Mouse (Mus musculus) forebrain, embryonic 10.5 days (tissue): Measurements from ENCODE around the gene Smg6. TPM values are rescaled to one million over a fixed set of nuclear protein-coding genes. Genes with fewer than 3 reads are reported as not detected.

Source experiments
- DNase-seq: peaks from one replicate; pipeline ENCODE4 v3.0.0-alpha.2; 2017; ENCODE audit warnings: low spot score; ENCODE audit errors: extremely low spot score
- H3K27ac ChIP-seq: fragments of 300-500 bp; sonication (generic); 2 replicates; pipeline ENCODE4 v1.5.1; 2016; ENCODE audit warnings: mild to moderate bottlenecking
- H3K27me3 ChIP-seq: fragments of 300-500 bp; sonication (generic); 2 replicates; pipeline ENCODE4 v1.6.1; 2016; ENCODE audit warnings: mild to moderate bottlenecking; ENCODE audit not compliant: poor library complexity, severe bottlenecking
- H3K36me3 ChIP-seq: fragments of 300-500 bp; sonication (generic); replicated peaks from 2 replicates; pipeline ENCODE4 v1.6.1; 2016; ENCODE audit warnings: mild to moderate bottlenecking, moderate library complexity
- H3K4me1 ChIP-seq: fragments of 300-500 bp; sonication (generic); 2 replicates; pipeline ENCODE4 v1.6.1; 2016
- H3K4me3 ChIP-seq: fragments of 300-500 bp; sonication (generic); 2 replicates; pipeline ENCODE4 v1.5.1; 2016; ENCODE audit warnings: mild to moderate bottlenecking, moderate library complexity
- H3K9me3 ChIP-seq: fragments of 300-500 bp; sonication (generic); 2 replicates; pipeline ENCODE4 v1.6.1; 2016; ENCODE audit warnings: mild to moderate bottlenecking, moderate library complexity
- WGBS: fragments of 180-500 bp; shearing (Covaris S2); methylation state at CpG from one replicate; pipeline ENCODE4 v1.1.7; 2016; 5-methylcytosine and 5-hydroxymethylcytosine counted together
- polyA plus RNA-seq: library from polyadenylated mRNA; unstranded; fragments of >200 nt; fragmentation: Nextera tagmentation; extraction: Ambion mirVana; gene quantifications from 2 replicates; pipeline ENCODE4 v1.2.1, GENCODE M21; 2016

The Smg6 gene
- polyA plus RNA-seq, 1 experiment from 2014 or later: 18.5 TPM

DNA sequence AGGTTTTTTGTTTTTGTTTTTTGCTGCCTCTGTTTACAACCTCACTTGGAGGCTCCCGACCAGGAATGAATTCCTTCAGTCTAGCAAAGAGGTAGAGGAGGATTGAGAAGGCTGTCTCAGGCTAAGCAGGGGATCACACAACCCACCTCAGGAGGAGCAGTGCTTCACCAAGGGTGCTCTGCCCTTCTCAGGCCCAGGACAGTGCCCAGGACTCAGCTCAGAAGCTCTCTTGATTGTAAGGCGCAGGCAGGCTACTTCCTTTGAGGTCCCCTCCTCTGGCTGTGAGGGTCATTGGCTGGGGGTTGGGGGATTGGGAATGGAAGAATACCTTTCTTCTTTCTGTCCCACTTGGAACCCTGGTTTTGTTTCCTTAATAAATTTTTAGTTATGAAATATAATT, 238.4 kb downstream of the Smg6 start:
- no peaks in the 10 kb centered on the region for H3K9me3 ChIP-seq
- peaks cover 69% of the 10 kb centered on the region for H3K27me3 ChIP-seq
- no peak for DNase-seq
- peaks cover 48% of the 10 kb centered on the region for H3K36me3 ChIP-seq
- WGBS: 82% methylated on average over 2 of the region's 2 CpGs
- no peak overlapping the region for H3K4me3 ChIP-seq
- H3K27ac ChIP-seq: no peak overlapping the region
- peaks cover 45% of the 10 kb centered on the region for H3K4me1 ChIP-seq

DNA sequence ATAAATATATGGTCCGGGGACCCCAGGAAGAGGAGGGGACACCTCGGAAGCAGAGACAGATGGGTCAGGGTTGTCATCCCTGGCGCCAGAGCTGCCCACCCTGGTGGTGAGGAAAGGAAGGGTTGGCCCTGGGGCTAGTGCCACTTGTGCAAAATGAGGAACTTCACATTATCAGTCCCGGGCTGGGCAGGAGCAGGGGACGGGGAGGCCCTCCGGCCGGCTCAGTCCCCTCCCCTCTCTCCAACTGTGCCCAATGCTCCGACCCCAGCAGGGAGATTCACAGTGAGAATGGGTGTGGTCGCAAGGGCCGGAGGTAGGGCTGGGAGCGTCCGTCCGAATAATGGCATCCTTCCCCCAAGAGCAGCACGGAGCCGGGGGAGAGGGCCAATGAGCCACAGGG, 239.1 kb downstream of the Smg6 start:
- H3K27ac ChIP-seq: no peak overlapping the region
- peaks cover 52% of the 10 kb centered on the region for H3K4me1 ChIP-seq
- 17% methylated on average over 15 of the region's 15 CpGs for WGBS
- H3K9me3 ChIP-seq: no peaks in the 10 kb centered on the region
- DNase-seq: no peak
- H3K4me3 ChIP-seq: peak overlapping the region; percentile 57; the same call in 1 of the 2 replicates
- H3K27me3 ChIP-seq: peaks cover 76% of the 10 kb centered on the region
- H3K36me3 ChIP-seq: peaks cover 41% of the 10 kb centered on the region

DNA sequence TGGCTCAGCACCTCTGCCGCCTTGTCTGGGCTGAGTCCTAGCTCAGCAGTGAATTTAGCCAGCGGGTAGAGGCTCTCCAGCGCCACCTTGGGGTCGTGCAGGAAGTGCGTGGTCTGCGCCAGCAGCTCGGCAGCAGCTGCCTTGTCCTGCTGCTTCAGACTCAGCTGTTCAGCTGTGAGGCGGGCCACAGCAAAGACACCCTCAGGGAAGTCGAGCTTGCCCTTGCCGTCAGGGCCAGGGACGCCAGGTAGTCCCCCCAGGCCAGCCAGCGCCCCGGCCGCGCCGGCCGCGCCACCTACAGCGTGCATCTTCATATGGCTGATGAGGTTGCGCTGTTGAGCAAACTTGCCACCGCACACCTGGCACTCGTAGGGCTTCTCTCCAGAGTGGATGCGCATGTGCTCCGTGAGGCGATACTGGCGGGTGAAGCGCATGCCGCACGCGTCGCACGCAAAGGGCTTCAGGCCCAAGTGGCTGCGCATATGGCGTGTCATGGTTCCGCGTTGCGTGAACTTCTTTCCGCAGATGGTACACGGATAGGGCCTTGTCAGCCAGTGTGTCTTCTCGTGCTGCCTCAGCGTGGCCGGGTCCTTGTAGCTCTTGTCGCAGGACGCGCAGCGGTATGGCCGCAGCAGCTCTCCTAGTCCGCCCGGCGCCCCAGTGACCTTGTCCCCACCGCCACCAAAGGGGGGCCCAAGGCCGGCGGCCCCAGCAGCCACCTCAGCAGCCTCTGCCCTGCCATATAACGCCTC, 240.0 kb downstream of the Smg6 start:
- Histone ChIP-seq H3K27me3 (peaks cover 85% of the 10 kb centered on the region), H3K9me3 (no peaks in the 10 kb centered on the region), H3K4me3 (peak overlapping the region; percentile 57), H3K27ac (0 out of 2 replicates have a peak overlapping the region, but pooled peaks have one; percentile 4), H3K4me1 (peaks cover 61% of the 10 kb centered on the region), H3K36me3 (peaks cover 32% of the 10 kb centered on the region)
- DNase-seq: peak; percentile 55
- WGBS: 3% methylated on average over 54 of the region's 54 CpGs

DNA sequence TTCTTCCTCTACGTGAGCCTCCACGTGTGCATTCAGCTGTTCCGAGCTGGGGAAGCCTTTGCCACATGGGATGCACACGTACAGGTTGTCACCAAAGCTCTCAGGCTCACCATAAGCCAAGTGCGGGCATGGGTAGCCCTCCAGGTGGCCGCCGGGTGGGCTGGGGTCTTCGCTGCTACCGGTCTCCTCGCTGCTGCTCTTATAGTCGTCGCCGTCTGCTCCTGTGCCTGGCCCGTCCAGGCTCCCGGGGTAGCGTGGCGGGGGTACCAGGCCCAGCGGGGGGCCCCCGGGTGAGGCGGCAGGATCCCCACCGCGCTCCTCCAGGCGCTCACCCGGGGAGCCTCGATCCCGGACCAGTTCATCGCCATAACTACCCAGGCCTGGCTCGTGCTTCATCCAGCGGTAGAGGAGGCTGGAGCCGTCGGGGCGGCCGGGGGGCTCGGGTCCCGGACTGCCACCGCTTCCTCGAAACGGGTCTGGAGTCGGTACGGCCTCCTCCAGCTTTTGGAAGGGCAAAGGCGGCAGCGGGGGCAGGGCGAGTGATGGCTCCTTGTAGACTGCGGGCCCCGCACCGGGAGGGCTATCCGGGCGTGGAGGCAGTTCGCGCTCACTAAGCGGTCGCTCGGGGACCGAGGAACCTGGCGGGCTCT, 240.7 kb downstream of the Smg6 start:
- Histone ChIP-seq H3K9me3 (no peaks in the 10 kb centered on the region), H3K4me1 (peaks cover 67% of the 10 kb centered on the region), H3K27me3 (peaks cover 92% of the 10 kb centered on the region), H3K27ac (0 out of 2 replicates have a peak overlapping the region, but pooled peaks have one; percentile 4), H3K4me3 (peak overlapping the region; percentile 57), H3K36me3 (peaks cover 25% of the 10 kb centered on the region)
- DNase-seq: peak; percentile 28
- WGBS: 3% methylated on average over 55 of the region's 55 CpGs

DNA sequence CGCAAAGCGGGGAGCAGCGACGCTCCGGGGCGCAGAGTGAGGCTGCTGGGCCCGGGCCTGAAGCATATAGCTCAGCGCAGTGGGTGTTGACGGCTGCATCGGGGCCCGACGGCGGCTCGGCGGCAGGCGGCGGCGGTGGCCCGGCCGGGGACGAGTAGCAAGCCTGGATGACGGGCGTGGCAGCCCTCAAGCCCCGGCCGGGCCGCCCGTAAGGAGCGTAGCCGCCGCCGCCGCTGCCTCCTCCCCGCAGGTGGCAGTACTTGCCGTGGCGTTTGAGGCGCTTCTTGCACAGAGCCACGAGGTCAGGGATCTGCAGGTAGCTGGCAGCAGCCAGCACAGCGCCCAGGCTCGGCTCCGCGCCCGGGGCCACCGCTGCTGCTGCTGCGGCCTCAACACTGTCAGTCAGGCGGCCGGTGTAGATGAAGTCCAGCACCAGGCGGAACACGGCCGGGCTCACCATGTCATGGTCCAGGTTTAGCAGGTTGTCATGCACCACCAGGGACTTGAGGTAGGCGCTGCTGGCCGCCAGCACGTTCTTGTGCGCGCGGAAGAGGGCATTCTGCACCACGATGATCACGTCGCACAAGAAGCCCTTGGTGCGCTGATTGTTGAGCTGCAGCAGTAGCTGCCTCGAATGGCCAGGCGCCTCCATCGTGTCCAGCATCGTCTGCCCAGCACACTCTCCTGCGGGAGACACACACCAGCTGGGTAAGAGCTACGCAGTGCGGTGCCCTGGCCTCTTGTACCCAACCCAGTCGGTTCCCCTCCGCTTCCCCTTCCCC, 241.4 kb downstream of the Smg6 start:
- WGBS: 2% methylated on average over 68 of the region's 68 CpGs
- Histone ChIP-seq H3K36me3 (peaks cover 18% of the 10 kb centered on the region), H3K4me1 (peaks cover 74% of the 10 kb centered on the region), H3K4me3 (peak overlapping the region; percentile 57), H3K27me3 (peaks cover 99% of the 10 kb centered on the region), H3K27ac (no peak overlapping the region), H3K9me3 (no peaks in the 10 kb centered on the region)
- peak; percentile 53 for DNase-seq

DNA sequence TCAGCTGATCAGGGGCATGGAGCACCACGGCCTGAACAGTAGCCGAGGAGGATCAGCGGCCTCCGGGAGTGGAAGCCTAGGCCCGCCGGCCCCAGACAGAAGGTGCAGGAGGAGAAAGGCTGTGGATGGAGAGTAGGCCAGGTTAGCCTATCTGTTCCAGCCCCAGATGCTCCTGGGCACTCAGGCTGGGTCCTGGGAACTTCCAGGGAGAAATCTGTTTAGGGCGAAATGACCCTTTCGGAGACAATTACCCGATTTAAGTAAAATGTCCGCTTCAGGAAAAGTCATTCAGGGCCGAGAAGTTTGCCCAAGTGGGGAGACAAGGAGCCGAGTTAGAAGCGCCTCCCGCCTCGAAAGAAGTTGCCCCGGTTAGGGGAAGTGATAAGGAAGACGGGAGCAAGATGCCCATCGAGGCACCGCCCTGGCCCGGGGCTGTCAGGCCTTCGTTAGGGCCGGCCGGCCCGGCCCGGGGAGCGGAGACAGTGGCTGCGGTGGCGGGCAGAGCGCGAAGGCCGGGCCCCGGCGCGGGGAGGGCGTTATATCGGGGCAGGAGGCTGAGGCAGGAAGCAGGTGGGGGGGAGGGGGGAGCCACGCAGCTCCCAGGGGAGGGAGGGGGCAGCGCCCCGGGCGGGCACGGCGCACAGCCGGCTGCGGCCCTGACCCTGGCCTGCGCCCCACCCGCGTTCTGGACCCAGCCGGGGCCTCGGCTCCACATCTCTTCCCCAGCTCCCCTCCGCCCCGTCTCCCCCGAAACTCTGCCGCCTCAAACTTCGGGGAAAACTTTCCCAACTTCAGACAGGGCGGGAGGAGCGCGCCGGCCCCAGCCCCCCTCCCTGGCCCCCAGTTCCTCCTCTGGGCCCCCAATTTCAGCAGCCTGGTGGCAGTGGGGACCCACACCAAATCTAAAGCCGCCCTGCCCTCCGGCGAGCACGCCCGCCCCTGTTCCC, 242.3 kb downstream of the Smg6 start:
- peaks cover 9% of the 10 kb centered on the region for H3K36me3 ChIP-seq
- H3K27ac ChIP-seq: peak overlapping the region; percentile 67
- 3% methylated on average over 61 of the region's 63 CpGs for WGBS
- no peaks in the 10 kb centered on the region for H3K9me3 ChIP-seq
- peak; percentile 34 for DNase-seq
- H3K27me3 ChIP-seq: peaks cover 100% of the 10 kb centered on the region
- H3K4me3 ChIP-seq: peak overlapping the region; percentile 57
- H3K4me1 ChIP-seq: peaks cover 82% of the 10 kb centered on the region

DNA sequence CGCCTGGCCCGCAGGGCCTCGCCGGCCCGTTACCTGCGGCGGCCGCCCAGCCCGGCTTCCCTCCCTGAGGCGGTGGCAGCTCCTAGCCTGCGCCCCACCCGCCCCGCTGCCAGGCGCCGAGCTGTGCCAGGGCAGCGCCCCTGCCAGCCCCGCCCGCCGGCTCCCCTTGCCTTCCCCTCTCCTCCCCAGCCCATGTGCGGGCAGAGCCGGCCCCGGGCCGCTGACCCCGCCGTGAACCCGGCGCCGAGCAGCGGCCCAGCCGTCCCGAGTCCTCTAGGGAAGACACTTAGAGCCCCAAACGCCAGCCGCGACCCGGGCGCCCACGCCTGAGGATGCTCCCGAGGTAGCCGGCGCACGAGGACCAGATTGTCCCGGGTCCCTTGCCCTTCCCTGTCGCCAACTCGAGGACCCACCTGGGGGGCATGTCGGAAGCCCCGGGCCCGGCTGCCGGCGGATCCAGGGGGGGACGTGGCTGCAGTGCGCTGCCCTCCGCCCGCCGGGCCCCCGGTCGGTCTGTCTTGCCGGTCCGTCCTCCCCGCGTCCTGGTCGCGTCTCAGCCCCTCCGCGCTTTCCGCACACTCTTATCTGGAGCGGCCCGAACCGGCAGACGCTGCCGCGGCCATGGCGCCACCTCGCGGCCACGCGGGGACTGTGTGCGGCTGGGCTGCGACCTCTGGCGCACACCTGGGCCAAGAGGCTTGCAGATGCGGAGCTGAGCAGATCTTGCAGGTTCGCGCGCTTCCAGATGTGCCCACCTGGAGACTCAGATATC, 243.2 kb downstream of the Smg6 start:
- peak overlapping the region; percentile 57 for H3K4me3 ChIP-seq
- under 1% methylated on average over 83 of the region's 83 CpGs for WGBS
- H3K27ac ChIP-seq: peak overlapping the region; percentile 67
- peak; percentile 82 for DNase-seq
- peaks cover 91% of the 10 kb centered on the region for H3K4me1 ChIP-seq
- no peaks in the 10 kb centered on the region for H3K9me3 ChIP-seq
- H3K27me3 ChIP-seq: peaks cover 100% of the 10 kb centered on the region
- H3K36me3 ChIP-seq: peaks cover under 1% of the 10 kb centered on the region

DNA sequence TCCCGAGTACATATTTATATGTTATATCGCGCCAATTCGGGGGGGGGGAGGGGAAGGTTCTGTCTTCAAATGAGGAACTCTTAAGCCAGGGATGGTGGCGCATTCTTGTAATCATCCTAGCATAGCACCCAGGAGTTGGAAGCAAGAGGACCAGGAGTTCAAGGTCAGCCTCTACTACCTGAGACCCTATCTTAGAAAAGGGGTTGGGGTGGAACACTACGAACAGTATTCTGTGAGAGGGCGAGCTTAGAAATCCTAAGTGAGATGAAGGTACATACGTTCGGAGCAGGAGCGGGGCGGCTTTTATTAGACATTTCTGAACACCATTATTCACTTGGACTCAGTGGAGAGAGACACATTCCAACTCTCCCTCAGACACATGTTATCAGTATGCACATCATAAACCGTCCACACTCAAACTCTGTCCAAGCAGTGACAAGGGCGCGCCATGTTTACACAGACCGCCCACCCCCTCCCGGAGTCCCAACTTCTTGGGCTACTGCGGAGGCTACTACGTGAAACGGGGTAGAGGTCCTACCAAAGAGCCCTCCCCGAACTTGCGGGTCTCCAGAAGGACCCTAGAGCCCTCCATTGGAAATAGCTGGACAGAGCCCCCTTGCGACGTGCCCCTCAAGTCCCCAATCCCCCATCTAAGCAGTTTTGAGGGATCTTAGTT, 243.9 kb downstream of the Smg6 start, which contains the start of gene Hic1:
Gene Hic1, minus strand, starts transcription at position 115 of the 676 bp plus-strand sequence.
- Histone ChIP-seq H3K36me3 (no peaks in the 10 kb centered on the region), H3K27ac (peak within 1 kb of the TSS; percentile 67), H3K4me1 (peaks cover 96% of the 10 kb centered on the region), H3K9me3 (no peaks in the 10 kb centered on the region), H3K27me3 (peaks cover 97% of the 10 kb centered on the region), H3K4me3 (peak within 1 kb of the TSS; percentile 57)
- 6% methylated on average over 23 of the region's 23 CpGs for WGBS
- DNase-seq: no peak

DNA sequence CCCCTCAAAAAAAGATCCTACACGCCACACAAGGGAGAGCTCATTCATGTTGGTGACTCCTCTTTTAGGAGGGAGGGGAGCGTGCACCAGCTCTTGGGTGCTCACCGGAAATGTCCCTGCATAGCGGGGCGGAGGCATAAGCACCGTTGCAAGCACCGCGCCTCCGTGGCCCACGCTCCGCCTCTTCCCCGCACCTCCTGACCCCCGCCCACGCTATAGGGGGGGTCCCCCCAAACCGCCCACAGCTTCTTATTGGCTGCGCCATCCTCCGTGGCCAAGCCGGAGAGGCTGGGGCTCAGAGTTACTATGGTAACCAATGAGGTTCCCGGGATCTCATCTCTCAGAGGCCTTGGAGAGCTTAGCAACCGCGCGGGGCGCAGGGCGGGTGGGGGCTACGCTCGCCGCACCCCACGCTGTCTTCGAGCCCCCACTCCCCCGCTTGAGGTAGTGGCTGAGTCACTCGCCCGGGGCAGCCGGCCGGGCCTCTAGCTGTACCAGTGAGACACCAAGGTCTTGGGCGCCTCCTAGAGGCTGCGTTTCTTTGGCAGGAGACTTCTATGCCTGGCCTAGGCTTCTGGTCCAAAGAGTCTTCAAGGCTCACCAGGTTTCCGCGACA, 244.6 kb downstream of the Smg6 start:
- under 1% methylated on average over 38 of the region's 38 CpGs for WGBS
- peak overlapping the region; percentile 56 for H3K4me3 ChIP-seq
- H3K36me3 ChIP-seq: no peaks in the 10 kb centered on the region
- peaks cover 96% of the 10 kb centered on the region for H3K27me3 ChIP-seq
- H3K4me1 ChIP-seq: peaks cover 89% of the 10 kb centered on the region
- H3K27ac ChIP-seq: 0 out of 2 replicates have a peak overlapping the region, but pooled peaks have one; percentile 25
- peak; percentile 85 for DNase-seq
- H3K9me3 ChIP-seq: no peaks in the 10 kb centered on the region

DNA sequence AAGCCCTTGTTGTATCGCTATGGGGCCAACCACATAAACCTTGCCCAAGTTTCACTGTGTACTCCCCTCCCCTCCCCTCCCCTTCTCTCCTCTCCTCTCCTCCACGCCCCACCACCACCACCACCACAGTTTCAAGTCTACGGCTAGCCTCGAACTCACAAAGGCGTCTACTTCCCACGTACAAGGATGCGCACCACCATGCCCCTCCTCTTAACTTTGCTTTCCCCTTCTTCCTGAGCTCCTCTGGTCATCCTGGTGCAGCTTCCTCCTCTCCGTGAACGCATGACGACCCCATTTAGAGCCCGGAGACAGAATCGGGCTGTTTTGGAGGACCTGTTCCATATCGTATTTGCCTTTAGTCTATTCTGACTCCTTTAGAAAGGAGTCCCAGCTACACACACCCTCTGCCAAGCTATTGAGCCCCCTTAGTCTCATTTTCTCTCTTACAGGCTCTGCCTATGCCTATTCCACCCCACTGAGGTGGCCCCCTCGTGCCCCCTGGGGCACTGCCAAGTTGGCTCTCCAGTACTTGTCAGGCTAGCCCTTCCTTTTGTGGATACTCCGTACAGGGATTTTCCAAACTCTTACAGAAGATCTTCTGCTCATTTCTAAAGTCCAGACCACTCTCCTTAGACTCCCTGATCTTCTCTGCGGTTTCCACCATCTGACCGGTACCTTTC, 245.7 kb downstream of the Smg6 start:
- H3K4me3 ChIP-seq: peak overlapping the region; percentile 72
- no peaks in the 10 kb centered on the region for H3K9me3 ChIP-seq
- H3K4me1 ChIP-seq: peaks cover 79% of the 10 kb centered on the region
- H3K27me3 ChIP-seq: peaks cover 93% of the 10 kb centered on the region
- H3K36me3 ChIP-seq: peaks cover 3% of the 10 kb centered on the region
- no peak for DNase-seq
- 5% methylated on average over 17 of the region's 17 CpGs for WGBS
- H3K27ac ChIP-seq: no peak overlapping the region
